Mouse (Mus musculus) ES-Bruce4 (cell line): ENCODE data around the gene Slc39a1.

ENCODE experiments used
- CTCF ChIP-seq: IDR thresholded peaks from one replicate; pipeline ENCODE4 v1.8.1; 2011; ENCODE audit warnings: low read depth, low read length
- POLR2A ChIP-seq: IDR thresholded peaks from one replicate; pipeline ENCODE4 v1.8.1; 2011; ENCODE audit warnings: low read length; ENCODE audit not compliant: insufficient read depth

DNA sequence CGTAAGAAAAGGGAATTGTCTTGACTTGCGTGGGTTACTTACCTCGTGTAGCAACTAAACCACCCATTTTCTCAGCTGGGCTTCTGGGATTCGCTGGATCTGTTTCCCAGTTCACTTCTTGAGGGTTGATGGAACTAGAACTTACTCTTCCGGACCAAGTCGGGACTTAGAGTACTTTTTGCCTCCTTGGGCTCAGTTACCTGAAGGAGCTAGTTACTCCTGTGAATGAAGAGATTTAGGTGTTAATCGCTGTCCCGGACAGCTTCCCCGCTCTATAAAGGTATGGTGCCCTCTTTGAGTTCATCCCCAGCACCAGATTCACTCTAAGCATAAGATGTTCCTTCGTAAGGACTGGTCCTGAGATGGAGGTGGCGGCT, 46.1 kb downstream of the Slc39a1 start:
- TF ChIP-seq CTCF = no peak
- TF ChIP-seq POLR2A = no peak
